Mouse (Mus musculus) heart, adult 2 months (tissue): ENCODE measurements around the gene Avpi1. TPM values are rescaled to one million over a fixed set of nuclear protein-coding genes. Genes with fewer than 3 reads are reported as not detected.
A peak's percentile ranks its signal among the peaks of the same experiment; 100 is the strongest.

ENCODE experiments used
- DNase-seq, 2 experiments: peaks; one replicate each; pipeline ENCODE4 v3.0.0; 2021
- H3K27ac ChIP-seq: fragments of 200-600 bp; 2 replicates; pipeline ENCODE4 v1.8.1; 2022
- H3K27me3 ChIP-seq: fragments of 200-500 bp; 2 replicates; pipeline ENCODE4 v1.6.1; 2012; ENCODE audit warnings: mild to moderate bottlenecking, low read length, inconsistent platforms, mixed read lengths; ENCODE audit not compliant: control insufficient read depth, insufficient read depth
- H3K36me3 ChIP-seq: fragments of 200-500 bp; 2 replicates; pipeline ENCODE4 v1.6.1; 2012; ENCODE audit warnings: low read length, inconsistent platforms; ENCODE audit not compliant: control insufficient read depth, insufficient read depth
- H3K4me1 ChIP-seq: fragments of 200-500 bp; 2 replicates; pipeline ENCODE4 v1.6.1; 2011; ENCODE audit warnings: low read length; ENCODE audit not compliant: control insufficient read depth, insufficient read depth
- H3K4me3 ChIP-seq: fragments of 200-600 bp; 2 replicates; pipeline ENCODE4 v1.8.1; 2022
- H3K79me2 ChIP-seq: fragments of 200-500 bp; replicated peaks from 2 replicates; pipeline ENCODE4 v1.6.1; 2012; ENCODE audit warnings: mild to moderate bottlenecking, inconsistent platforms, low read length, moderate library complexity, mixed read lengths; ENCODE audit not compliant: control insufficient read depth, insufficient read depth
- H3K9ac ChIP-seq: fragments of 200-500 bp; 2 replicates; pipeline ENCODE4 v1.6.1; 2012; ENCODE audit warnings: low read depth, mild to moderate bottlenecking, control low read depth, inconsistent platforms, low read length, mixed read lengths
- CTCF ChIP-seq: fragments of 200-600 bp; IDR thresholded peaks from 2 replicates; pipeline ENCODE4 v1.8.1; 2022; ENCODE audit warnings: antibody characterized with exemption, mild to moderate bottlenecking, moderate library complexity
- EP300 ChIP-seq: fragments of 200-500 bp; IDR thresholded peaks from 2 replicates; pipeline ENCODE4 v1.6.1; 2011; ENCODE audit warnings: low read depth, low read length, control low read depth; ENCODE audit not compliant: insufficient read depth
- POLR2A ChIP-seq: fragments of 200-500 bp; IDR thresholded peaks from 2 replicates; pipeline ENCODE4 v1.6.1; 2011; ENCODE audit warnings: mild to moderate bottlenecking, low read depth, low read length, control low read depth; ENCODE audit not compliant: insufficient read depth
- WGBS: fragments of 180-500 bp; shearing (Covaris S2); methylation state at CpG from one replicate; pipeline ENCODE4 v1.1.7; 2018; 5-methylcytosine and 5-hydroxymethylcytosine counted together
- intact Hi-C: fragments of 180-260 bp; cut with DNase I; formaldehyde crosslinking; loops from one replicate; pipeline ENCODE4 v1.15.1; 2025
- polyA plus RNA-seq: library from polyadenylated mRNA; depleted of rRNA; stranded (reverse); fragments of >200 nt; gene quantifications from 2 replicates; pipeline ENCODE4 v1.2.3, GENCODE M21; 2012
- total RNA-seq, 2 experiments: library from RNA; stranded (reverse); gene quantifications; 2 replicates each; pipeline ENCODE4 v1.2.3; 2021

Gene Avpi1
- total and polyA plus RNA-seq, 3 experiments = 10.0 to 14.4 (median 13.1) TPM

DNA sequence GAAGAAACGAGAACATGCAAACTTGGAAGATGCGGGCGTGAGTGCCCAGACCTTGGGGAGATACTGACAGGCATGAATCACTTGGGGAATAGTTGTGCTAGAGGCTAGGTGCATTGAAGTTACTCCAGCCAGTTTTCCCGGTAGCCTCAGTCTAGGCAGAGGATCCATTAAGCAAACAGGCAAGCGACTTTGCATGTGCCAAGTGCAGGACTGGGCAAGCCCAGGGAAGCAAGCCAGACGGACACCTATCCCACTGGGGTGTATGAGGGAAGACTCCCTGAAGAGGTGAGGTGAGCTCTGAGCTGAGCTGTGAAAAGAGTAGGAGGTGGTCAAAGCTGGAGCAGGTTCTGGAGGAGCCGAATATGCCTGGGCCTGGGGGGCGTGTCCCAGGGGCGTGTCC is 38.6 kb upstream of the Avpi1 start:
- DNase-seq = no peak
- Histone ChIP-seq H3K27me3 (no peaks in the 10 kb centered on the region), H3K79me2 (0 out of 2 replicates have a peak, but pooled peaks cover 1% of the 10 kb centered on the region), H3K36me3 (no peaks in the 10 kb centered on the region), H3K4me3 (no peak overlapping the region), H3K4me1 (no peaks in the 10 kb centered on the region), H3K9ac (no peak overlapping the region), H3K27ac (no peak overlapping the region)
- intact Hi-C loops = loop anchor here (5.0 kb wide), 3 partner anchors 35 to 185 kb away; partner anchors contain the start of genes Ankrd2, Mms19 and Ubtd1
- WGBS = 59% methylated on average over 9 of the region's 9 CpGs
- TF ChIP-seq CTCF (no peak), POLR2A (no peak), EP300 (no peak)

DNA sequence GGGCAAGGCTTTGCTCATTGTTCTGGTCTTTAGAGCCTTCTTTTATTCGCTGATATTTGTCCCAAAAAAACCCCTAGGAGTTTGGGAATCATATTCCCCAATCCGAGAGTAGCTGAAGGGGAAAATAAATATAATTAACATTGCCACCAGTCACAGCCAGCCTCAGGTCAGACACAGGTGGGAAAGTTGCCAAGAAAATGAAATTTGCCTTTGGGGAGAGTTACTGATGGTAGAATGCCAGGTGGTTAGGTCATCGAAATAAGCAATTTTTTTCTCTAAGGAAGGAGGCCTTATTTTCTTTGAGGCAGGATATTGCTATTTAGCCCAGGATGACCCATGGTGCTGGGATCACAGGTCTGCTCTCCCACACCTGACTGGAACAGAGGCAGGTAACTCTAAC is 37.9 kb upstream of the Avpi1 start:
- no peak overlapping the region for H3K4me3 ChIP-seq
- H3K9ac ChIP-seq = no peak overlapping the region
- H3K27me3 ChIP-seq = no peaks in the 10 kb centered on the region
- no peak overlapping the region for H3K27ac ChIP-seq
- TF ChIP-seq CTCF (no peak), POLR2A (no peak), EP300 (no peak)
- intact Hi-C loops = loop anchor here (1.0 to 5.0 kb wide), 4 partner anchors 22 to 184 kb away; partner anchors contain the start of genes Ankrd2, Mms19 and Ubtd1
- 36% methylated on average over 3 of the region's 3 CpGs for WGBS
- DNase-seq = no peak
- H3K4me1 ChIP-seq = no peaks in the 10 kb centered on the region
- H3K79me2 ChIP-seq = 0 out of 2 replicates have a peak, but pooled peaks cover 1% of the 10 kb centered on the region
- no peaks in the 10 kb centered on the region for H3K36me3 ChIP-seq

DNA sequence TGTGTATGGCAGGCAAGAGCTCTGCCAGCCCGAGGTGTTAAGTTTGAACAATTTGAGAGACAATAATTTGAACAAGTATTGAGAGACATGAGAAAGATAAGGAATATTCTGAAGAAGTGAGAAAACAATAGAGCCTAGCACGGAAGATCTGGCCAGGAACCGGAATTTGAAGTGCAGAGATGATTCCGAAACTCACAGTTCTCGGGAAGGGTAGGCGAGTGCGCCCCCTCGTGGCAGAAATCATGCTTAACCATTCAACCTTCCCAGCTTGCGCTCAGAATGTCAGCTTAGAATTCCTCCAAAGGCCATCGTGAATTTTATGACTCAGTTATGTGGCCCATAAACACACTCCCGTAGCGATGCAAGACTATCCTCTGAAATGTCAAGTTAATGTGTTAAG is 37.3 kb upstream of the Avpi1 start:
- peak; percentile 69; the same call in 1 of the 2 replicates for TF ChIP-seq EP300
- no peak for TF ChIP-seq POLR2A
- peak; percentile 97 for TF ChIP-seq CTCF
- no peaks in the 10 kb centered on the region for H3K27me3 ChIP-seq
- H3K79me2 ChIP-seq = 0 out of 2 replicates have a peak, but pooled peaks cover 1% of the 10 kb centered on the region
- no peaks in the 10 kb centered on the region for H3K4me1 ChIP-seq
- intact Hi-C loops = loop anchor here (1.0 to 5.0 kb wide), 4 partner anchors 22 to 184 kb away; partner anchors contain the start of genes Ankrd2, Mms19 and Ubtd1
- peak overlapping the region; percentile 24 for H3K4me3 ChIP-seq
- H3K9ac ChIP-seq = no peak overlapping the region
- no peaks in the 10 kb centered on the region for H3K36me3 ChIP-seq
- WGBS = 2% methylated on average over 12 of the region's 12 CpGs
- peak; percentile 83 to 90 for DNase-seq
- H3K27ac ChIP-seq = peak overlapping the region; percentile 3; the same call in 1 of the 2 replicates

DNA sequence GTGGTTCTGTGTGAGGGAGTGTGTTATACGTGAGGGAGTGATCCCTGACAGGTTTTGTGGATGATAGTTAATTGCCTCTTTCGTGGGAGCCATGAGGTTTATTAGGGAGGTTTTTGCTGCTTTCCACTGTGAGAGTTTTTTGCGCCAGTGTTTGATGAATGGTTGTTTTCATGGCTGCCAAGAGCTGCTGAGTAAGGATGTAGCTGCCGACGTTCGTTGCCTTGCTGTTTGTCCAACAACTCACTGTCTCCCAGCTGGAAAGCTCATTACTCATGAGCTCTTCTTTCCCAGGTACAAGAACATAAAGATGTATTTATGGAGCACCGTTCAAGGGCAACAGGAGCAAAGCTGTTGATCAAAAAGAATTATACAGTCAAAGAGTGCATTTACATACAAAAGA is 35.3 kb upstream of the Avpi1 start:
- Histone ChIP-seq H3K79me2 (no peaks in the 10 kb centered on the region), H3K4me1 (no peaks in the 10 kb centered on the region), H3K27me3 (no peaks in the 10 kb centered on the region), H3K4me3 (no peak overlapping the region), H3K9ac (no peak overlapping the region), H3K27ac (no peak overlapping the region), H3K36me3 (no peaks in the 10 kb centered on the region)
- intact Hi-C loops = no loop called here
- no peak for DNase-seq
- WGBS = 52% methylated on average over 7 of the region's 7 CpGs
- no peak for TF ChIP-seq CTCF
- TF ChIP-seq POLR2A = no peak
- TF ChIP-seq EP300 = no peak

DNA sequence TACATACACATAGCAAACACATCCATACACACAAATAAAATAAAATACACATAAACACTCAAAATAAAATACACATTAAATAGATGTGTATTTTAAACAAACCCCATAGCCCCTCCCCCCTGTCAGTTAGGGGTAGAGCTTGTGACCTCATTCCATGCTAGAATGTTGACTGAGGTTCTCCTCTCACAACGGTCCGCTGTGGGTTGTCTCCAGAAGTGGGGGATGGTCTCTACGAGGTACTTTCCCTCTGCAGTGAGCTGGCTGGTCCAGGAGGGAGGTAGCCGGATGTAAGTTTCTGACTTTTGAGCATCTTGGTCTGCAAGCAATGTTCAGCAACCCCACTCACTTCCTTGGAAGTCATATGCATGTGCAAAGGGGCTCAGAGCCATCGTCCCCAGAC is 34.9 kb upstream of the Avpi1 start, which contains the start of gene Zfyve27:
Zfyve27 (plus strand) TSS at position 188 of the 400 bp plus-strand sequence.
- Histone ChIP-seq H3K4me1 (no peaks in the 10 kb centered on the region), H3K4me3 (no peak within 1 kb of the TSS), H3K79me2 (no peaks in the 10 kb centered on the region), H3K36me3 (no peaks in the 10 kb centered on the region), H3K9ac (no peak within 1 kb of the TSS), H3K27ac (no peak within 1 kb of the TSS), H3K27me3 (no peaks in the 10 kb centered on the region)
- no peak for TF ChIP-seq POLR2A
- TF ChIP-seq EP300 = no peak
- no peak for TF ChIP-seq CTCF
- intact Hi-C loops = no loop called here
- DNase-seq = no peak
- 55% methylated on average over 5 of the region's 5 CpGs for WGBS

DNA sequence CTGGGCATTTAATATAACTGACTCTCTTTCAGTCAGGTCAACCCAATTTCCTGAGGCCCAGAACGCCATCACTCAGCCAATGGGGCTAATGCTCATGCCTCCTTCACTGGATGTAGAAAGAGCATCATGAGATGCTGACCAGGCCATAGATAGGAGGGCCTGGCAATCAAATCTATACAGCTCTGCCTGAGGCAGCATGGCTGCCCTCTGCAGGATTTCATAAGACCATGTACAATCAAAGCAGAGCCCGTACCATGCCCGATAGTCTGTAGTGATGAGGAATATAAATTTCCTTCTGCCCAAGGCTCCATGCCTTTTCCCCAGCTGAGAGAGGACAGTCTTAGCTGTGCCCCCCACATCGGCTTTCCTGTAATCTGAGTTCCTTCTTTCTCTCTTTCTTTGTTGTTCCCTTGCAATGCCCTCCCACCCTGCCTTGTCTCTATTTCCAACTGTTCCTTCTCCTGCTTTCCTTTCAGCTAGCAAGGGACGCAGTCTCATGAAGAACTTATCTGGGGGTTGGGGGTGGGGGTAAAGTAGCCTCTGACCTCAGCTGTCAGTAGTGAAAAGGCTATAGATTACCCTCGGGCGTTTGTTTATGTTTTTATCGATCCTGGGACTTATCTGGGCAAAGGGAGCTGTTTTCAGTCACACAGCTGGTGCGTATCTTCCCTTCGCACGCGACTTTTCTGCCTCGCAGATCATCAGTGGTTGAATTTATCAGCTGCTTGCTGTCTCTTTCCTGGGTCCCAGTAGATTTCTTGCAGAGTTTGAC is 29.6 kb upstream of the Avpi1 start:
- H3K4me1 ChIP-seq = no peaks in the 10 kb centered on the region; the same call in 1 of the 2 replicates
- 40% methylated on average over 13 of the region's 13 CpGs for WGBS
- no peak overlapping the region for H3K27ac ChIP-seq
- no peak overlapping the region for H3K9ac ChIP-seq
- no peaks in the 10 kb centered on the region for H3K36me3 ChIP-seq
- TF ChIP-seq EP300 (no peak), POLR2A (no peak), CTCF (no peak)
- no peaks in the 10 kb centered on the region for H3K79me2 ChIP-seq
- no peak for DNase-seq
- no peak overlapping the region for H3K4me3 ChIP-seq
- H3K27me3 ChIP-seq = no peaks in the 10 kb centered on the region
- intact Hi-C loops = no loop called here
